Mouse (Mus musculus) embryo, embryonic 10 days (tissue): Measurements from ENCODE around the gene Npb.
A peak's percentile ranks its signal among the peaks of the same experiment; 100 is the strongest.

ENCODE experiments used
- DNase-seq: peaks from one replicate; pipeline ENCODE4 v3.0.0-alpha.2; 2015; ENCODE audit warnings: low spot score

Gene Npb

DNA sequence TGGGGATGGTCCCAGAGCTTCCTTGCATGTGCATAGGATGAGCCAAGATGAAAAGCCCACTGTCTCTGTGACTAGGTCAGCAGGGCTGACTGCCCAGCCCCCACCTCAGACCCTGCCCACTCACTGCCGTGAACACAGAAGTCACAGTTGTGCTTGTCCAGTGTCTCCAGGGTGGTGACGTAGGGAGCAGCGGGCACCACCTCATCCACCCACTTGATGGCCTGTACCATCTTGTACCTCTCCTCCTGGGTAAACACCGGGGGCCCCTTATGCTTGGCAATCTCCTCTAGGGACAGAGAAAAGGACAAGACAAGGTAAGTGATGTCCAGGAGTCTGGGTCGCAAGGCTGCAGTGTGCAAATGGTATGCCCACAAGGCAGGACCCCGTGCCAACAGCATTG lies 6.9 kb downstream of the Npb start:
- DNase-seq: no peak

DNA sequence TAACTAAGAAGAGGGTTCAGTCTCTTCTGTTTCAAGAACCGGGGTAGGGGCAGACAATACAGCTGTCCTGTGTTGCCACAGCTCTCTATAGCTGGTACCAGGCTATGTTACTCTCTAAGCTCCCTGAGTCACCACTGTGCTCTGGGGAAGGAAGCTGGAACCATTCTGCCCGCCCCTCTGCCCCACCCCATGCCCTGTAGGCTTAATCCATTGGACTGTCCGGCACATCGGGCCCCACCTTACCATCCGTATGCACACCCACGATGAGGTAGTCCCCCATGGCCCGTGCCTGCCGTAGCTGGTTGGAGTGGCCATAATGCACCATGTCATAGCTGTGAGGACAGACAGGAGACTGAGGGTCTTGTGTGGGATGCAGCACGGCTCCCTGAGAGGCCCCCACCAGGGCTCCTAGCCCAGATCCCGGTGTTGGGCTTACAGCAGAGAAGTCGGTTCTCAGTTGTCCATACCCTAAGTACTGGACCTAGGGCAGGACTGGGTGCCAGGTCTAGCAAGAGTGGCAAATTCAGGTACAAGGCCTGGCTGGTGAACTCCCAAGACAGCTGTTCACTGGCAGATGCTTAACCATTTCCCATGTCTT lies 7.4 kb downstream of the Npb start:
- DNase-seq: no peak

DNA sequence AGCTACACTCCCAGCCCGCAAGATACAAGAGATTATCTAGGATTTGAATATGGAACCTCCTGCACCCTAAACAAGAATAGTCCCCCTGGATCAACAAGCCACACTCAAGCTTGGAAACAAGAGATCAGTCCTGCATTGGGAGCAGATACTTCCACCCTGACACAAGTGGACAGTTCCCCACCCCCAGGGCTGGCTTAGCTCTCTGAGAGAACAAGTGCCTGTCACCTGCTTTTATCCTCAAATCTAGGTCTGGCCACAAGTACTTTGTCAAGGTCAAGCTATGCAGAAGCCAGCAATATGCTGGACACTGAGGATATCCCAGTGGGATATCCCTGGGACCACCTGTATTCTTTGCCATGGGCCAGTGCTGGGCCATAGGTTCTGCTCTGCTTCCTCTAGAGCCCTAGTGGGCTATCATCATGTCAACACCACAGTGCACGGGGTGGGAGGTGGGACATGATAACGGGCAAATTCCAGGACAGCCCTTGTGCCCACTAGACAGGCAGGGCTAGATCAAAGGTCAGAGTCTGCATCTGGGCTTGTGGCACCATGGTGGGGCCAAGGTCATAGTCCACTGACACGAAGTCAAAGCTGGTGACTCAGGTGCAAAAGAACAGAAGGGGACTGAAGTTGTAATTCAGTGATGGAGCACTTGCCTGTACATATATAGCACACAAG lies 8.5 kb downstream of the Npb start:
- no peak for DNase-seq

DNA sequence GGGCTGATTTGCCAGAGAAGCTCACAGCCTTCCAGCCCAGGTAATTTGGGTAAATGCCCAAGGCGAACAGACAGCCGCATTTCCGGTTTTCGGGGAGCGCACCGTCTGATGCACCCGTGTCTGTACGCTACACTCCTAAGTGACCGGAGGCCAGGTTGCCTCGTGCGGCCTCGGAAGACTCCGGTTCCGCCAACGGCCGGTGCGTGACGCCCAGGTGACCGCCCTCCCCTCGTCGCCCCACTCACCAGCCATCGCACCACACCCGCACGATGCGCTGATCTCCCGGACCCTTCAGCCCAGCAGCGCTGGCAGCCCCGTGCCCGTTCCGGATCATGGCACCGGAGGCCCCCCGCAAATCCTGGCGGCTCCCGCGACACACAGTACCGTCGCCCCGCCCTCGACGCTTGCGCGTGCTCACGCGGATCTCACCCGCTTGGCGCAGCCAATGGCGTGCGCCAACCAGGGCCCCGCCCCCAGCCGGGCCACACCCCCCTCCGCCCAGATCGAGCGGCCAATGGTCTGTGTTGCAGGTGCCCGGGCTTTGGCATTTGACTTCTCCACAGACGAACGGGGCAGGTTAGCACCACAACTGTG lies 9.3 kb downstream of the Npb start, which contains the start of gene Pcyt2:
Gene Pcyt2, minus strand, starts transcription at position 418 of the 594 bp plus-strand sequence.
- peak; percentile 94 for DNase-seq

DNA sequence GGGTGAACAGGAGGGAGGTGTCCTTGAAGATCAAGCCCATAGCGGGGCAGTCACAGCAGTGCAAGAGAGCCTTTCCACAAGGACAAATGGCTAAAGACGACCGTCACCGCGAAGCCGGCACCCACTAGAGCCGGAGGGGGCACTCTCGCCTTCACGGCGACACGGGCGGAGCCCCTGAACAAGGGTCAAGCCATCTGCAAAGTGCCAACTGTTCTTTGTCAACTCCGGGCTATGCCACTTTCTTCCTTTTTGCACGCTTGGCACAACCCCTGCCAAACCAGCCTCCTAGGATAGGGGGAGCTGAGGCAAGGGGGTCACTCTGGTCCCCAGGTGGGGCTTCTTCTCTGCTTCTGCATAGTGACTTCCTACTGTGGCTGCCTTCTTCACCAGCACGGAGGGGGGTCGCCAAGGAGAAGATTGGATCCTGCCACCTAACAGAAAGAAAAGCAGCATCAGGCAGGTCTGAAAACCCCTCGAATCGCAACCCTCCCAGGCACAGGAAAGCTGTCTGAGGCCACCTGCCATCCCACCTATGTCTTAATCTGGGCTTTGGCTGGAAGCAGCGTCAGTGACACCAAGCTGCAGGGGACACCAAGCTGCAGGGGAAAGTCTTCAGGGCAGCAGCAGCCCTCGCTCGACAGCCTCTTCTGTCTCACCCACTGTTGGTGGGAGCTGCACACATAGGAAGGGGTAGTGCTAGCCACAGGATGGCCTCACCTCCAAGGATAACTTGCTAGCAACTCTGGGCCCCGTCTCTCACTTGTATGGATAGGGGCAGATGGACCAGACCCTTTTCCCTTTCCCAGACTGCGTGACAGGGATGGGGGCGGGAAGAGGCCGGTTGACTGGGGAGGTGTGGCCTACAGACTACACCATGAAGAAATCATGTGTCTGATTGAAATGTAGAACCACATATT lies 10.6 kb downstream of the Npb start:
- no peak for DNase-seq

DNA sequence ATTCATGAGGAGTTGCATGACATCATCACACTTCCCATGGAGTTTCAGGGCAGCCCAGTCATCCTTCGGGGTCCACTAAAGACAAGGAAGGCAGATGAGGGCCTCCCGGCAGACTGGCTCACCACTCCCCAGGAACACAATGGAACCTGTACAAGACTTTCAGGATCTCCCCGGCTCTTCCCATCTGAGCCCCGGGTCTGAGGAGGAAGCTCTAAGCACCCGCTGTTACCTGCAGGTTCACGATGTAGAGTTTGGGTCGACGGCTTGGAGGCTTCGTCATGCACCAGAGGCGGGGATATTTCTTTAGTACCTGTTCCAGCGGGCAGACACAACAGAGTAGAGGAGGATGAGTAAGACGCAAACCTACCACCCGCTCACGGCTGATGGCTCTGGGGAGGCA lies 11.9 kb downstream of the Npb start:
- DNase-seq: no peak

DNA sequence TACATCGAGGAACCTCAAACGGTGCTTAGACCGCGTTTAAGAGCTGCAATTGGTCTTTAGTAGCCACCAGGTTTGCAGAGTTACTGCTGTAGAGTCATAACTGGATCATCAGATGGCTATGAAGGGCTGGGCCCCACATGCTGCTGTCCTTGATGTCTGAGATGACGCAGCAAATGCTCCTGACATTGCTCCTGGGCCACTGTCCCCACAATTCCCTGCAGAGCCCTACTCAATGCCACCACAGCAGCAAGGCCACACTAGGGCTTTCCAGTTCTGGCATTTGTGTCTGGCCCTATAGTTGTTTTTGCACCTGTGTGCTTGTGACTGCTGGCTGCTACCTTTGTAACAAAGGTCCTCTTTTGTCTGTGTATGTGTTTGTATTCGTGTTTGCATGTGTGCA lies 14.5 kb downstream of the Npb start:
- no peak for DNase-seq

DNA sequence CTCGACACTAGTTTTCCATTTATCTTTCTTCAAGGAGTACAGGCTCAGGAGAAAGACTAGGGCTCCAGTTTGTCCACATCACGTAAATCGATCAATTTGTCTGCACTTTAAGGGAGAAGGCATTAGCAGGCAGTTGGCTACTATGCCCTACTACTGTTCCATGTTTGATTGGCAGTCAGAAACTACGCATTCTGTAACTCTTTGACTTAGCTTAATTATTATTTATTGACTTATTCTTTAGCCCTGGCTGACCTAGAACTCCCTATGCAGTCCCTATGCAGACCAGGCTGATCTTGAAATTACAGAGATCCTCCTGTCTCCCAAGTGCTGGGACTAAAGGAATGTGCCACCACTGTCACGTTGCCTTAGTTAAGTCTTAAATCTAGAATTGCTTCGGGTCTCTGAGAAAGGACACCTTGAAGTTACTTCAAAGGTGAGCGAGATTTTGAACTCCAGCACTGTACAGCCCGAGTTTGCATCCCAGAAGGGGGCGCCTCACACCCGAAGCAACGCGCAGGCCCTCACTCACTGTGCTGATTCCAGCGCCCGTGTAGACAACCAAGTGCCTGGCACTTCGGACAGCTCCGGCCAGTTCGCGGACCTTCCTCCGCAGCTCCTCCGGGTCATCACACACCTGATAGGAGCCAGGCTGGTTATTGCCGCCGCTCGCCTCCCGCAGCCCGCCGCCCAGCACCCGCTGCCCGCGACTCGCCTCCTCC lies 15.8 kb downstream of the Npb start:
- DNase-seq: peak; percentile 77

DNA sequence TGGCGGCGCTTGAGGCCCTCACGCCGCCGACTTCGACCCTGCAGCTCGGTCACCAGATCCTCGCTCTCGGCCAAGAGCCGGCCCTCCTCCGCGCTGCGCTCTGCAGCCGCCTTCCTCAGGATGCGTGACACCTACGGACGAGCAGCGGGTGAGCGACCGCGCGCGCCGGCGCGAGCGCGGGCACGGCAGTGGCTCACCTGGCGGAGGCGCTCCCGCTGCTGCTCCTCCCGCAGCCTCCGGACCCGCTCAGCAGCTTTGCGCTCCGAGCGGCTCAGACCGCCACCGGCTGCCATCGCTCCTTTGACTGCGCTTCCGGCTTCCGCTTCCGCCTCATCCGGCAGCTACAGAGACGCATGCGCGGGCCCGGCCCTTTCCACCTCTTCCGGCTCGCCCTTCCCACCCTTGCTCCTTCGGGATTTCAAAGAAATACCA lies 16.4 kb downstream of the Npb start:
- peak; percentile 93 for DNase-seq

DNA sequence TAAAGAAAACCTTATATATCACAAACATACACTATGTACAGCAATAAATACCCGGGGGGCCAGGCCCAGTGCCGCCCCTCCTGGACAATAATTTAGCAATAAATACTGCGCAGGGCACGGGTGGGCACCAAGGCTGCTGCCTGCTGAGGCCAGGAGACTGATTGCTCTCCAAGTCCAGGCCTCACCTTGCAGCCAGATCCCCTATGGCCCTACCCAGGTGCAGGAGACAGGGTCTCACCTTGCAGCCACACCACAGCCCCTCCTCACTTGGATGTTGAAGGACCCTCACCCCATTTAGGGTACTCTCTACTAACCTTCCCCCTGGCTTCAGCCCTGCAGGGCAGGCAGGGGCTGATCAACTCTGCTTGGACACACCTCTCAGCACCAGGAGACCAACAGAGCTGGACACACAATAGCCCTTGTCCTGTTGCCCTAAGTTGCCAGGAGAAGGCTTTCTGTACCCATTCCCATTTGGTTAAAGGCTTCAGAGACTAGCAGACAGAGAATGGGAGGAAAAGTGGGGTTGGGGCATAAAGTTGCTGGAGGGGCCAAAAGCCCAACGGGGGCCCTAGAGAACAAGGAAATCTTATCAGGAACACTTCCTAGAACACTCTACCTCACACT lies 17.0 kb downstream of the Npb start, which contains the start of gene Sirt7:
Gene Sirt7, minus strand, starts transcription at position 89 of the 624 bp plus-strand sequence.
- no peak for DNase-seq

DNA sequence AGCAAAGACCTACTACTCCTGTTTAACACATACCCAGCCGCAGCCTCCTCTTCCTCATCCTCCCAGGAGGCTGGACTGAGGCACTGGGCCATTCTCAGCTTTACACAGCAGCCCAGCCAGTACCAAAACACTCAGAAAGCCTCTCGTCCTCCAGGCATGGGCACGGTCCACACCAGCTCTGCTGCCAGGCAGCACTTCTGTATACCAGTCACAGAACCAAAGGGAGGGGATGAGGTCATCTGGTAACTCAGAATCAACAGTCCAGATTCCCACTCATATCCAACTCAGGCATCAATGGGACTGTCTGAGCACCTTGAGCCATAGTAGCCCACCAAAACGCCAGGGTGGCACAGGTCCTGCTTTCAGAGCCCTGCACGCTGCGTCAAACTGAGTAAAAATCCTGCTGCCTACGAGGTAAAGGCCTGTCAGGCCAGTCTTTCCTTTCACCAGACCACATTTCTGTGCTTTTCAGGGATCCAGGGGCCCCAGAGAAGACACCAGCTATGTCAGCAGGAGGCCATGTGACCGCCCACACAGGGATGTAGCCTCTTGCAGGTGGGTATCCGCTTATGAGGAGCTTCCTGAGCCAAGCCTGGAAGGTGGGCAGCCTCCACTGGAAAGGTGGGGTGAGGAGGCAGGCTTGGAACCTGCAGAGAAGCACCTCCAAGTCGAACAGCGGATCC lies 18.6 kb downstream of the Npb start:
- no peak for DNase-seq

DNA sequence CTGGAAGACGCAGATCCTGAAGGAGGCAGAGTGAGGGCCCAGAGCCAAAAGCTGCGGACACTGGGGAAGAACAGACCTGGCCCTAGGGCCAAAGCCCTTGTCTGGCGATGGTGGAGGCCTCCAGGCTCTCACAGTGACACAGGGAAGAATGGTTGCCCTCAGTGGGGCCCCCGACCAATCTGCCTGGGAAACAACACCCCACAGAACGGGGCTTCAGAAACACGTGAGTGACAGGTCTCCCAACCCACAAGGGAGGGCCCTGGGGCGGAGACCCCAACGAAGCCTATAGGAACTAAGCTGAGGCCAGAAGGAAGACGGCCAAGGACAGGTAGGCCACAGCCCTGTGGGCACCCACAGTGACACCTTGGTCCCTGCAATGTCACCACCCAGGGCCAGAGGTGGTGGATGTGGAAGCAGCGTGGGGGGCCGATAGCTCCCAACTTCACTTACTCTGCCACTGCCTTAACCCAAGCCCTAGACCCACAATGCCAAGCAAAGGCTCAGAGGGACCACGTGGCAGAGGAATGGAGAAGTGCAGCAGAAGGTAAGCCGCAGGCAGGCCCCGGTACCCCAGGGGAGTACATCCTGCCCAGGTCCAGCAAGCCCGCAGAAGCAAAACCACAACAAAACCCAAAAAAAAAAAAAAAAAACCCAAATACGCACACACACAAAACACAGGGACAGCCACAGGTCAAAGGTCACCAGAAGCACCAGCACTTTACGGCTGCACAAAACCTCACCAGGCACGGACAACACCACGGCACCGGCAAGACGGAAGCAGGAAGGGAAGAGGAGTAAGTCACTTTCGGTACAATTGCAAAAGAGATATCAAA lies 19.4 kb downstream of the Npb start:
- DNase-seq: no peak

DNA sequence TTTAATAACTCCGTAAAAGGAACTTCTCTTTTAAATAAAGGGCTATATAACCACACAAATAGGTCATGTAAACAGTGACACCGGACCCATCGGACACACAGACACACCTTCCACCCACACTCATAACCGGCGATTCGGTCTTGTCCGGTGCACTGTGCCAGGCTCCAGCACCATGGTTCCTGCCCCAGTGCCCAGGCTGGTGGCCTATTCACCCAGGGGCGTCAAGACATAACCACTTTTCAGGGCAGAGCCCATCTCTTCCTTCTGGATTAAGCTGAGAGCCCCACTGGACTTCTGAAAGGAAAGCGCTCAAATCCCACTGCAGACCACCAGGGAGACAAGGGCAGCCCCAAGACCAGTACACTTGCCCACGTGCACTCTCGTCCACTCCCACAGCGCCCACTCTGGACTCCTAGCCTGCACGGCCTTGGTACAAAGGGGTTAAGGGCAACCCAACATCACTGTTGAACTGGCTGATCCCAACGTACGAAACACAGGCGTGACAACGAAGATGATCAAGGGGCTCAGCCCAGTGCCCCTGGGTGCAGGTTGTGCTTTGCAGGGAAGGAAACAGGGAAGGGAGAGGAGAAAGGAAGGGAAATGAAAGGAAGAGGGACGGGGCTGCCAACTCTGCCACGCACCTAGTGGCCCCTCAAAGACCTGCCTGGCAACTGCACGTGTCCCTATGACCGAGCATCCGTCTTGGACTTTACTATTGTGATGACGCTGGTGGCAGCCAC lies 20.5 kb downstream of the Npb start:
- DNase-seq: no peak

DNA sequence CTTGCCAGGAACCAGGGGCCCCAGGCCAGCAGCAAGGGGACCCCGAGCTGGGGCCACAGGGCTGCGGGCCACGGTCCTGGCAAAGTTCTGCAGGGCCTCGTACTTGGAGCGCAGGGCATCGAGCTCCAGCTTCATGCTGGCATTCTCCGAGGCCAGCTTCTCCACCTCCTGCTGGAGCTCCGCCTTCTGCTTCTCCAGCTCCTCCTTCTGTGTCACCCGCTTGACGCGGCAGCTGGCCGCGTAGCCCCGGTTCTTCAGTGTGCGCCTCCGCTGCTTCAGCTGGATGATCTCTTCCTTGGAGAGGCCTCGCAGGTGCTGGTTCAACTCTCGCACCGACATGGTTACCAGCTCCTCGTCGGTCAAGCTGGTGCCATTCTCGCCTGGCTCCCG lies 21.1 kb downstream of the Npb start:
- DNase-seq: no peak

DNA sequence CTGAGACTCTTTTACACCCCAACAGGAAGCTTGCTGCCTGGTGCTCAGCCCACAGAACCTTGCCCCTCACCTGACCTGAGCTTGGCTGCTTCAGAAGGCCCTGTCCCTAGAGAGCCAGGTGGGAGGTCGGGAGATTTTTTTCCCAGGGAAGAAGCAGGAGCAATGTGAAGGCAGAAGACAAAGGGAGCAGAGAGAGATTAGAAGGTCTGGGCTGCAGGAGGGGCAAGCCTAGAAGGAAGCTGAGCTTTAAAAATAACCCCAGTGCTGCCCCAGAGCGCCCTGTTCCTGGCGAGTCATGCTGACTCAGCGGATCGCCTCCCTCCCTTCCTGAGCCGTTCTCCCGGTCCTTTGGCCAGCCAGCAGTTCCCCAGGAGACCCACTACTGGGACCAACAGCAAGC lies 21.6 kb downstream of the Npb start:
- peak; percentile 39 for DNase-seq

DNA sequence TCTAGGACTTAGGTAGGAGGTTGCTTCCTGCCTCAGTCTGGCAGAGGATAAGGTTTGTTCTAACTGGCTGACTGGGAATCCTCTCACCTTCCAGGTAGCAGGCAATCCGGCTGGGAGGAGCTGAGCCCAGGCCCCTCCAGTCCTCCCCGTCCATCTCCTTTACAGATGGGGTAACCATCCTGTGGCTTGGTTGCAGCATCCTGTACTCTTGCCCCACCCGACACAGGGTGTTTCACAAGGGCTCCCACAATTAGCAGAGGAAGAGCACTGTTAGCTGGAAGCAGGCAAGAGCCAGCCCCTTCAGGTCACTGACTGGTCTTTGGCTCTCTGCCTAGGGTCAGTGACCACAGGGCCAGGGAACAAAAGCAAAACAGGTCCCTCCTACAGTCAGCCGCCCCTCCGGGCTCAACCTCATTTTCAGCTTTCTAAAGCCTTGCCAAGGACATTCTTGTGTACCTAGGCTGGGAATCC lies 22.2 kb downstream of the Npb start:
- DNase-seq: no peak

DNA sequence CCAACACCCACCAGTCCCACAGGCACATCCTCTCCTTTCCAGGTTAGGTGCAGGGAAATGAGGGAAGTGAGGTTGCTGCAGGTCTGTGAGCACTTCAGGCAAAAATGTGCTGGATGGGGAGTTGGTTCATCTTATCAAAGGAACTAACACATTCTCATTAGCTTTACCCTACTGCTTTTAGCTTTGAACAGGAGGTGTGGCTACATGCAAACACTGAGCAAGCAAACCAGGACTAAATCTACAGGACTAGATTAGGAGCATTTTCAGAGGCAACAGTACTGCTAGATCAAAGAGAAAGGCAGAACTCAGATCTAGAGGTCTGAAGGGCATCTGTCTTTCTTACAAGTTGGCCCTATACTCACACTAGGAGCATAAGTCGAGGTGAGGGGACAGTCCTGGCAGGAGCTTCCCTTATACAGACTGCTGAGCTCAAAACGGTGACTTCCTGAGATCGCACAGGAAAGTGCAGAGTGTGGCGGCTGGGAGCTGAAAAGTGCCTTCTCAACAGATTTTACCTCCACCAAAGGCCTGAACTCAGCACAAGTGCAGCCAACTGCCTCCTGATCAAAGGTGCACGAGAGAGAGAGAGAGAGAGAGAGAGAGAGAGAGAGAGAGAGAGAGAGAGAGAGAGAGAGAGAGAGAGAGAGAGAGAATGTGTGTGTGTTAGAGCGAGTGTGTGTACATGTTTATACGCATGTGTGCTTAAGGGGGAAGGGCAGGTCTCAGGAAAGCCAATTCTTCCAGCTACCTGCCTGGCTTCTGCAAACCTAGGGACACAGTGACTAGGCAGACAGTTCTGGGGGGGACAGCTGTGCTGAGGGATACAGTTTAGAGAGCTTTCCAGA lies 22.8 kb downstream of the Npb start:
- DNase-seq: no peak
